Mouse (Mus musculus) layer of hippocampus, adult 2 months (tissue): Measurements from ENCODE around the gene Kalrn. TPM values are rescaled to one million over a fixed set of nuclear protein-coding genes. Genes with fewer than 3 reads are reported as not detected.

Source experiments
- DNase-seq, 2 experiments: peaks; one replicate each; pipeline ENCODE4 v3.0.0; 2022; ENCODE audit warnings: low spot score in 2 of 2
- H3K27ac ChIP-seq: fragments of 200-600 bp; 2 replicates; pipeline ENCODE4 v1.8.1; 2022
- H3K4me3 ChIP-seq: fragments of 200-600 bp; 2 replicates; pipeline ENCODE4 v1.8.1; 2022; ENCODE audit warnings: mild to moderate bottlenecking
- CTCF ChIP-seq: fragments of 200-600 bp; conservative IDR thresholded peaks from 2 replicates; pipeline ENCODE4 v1.8.1; 2022; ENCODE audit warnings: antibody characterized with exemption, mild to moderate bottlenecking, moderate library complexity
- total RNA-seq, 2 experiments: library from RNA; stranded (reverse); gene quantifications; 2 replicates each; pipeline ENCODE4 v1.2.3; 2021

The Kalrn gene
- total RNA-seq, 2 experiments from 2014 or later: 533 to 549 TPM

- peak; percentile 78 to 82 for DNase-seq
- TF ChIP-seq CTCF: no peak
- Histone ChIP-seq H3K27ac (peak overlapping the region; percentile 84), H3K4me3 (no peak overlapping the region)
Measured at GRCm38 (mm10) chr16:34388871-34389270, 184.5 kb downstream of the Kalrn start.

GRCm38 (mm10) chr16:34385065-34385464 is 188.3 kb downstream of the Kalrn start:
- no peak for DNase-seq
- TF ChIP-seq CTCF: peak; percentile 22; the same call in 1 of the 2 replicates
- Histone ChIP-seq H3K27ac (no peak overlapping the region), H3K4me3 (no peak overlapping the region)

- peak in 1 of 2 experiments; percentile 38 for DNase-seq
- Histone ChIP-seq H3K4me3 (no peak overlapping the region), H3K27ac (no peak overlapping the region)
- TF ChIP-seq CTCF: no peak
Measured at GRCm38 (mm10) chr16:34382992-34383391, 190.3 kb downstream of the Kalrn start.

GRCm38 (mm10) chr16:34376166-34376857 is 197.0 kb downstream of the Kalrn start:
- TF ChIP-seq CTCF: no peak
- Histone ChIP-seq H3K27ac (no peak overlapping the region; the same call in 1 of the 2 replicates), H3K4me3 (no peak overlapping the region)
- DNase-seq: no peak

GRCm38 (mm10) chr16:34373519-34373918 is 199.8 kb downstream of the Kalrn start:
- TF ChIP-seq CTCF: peak; percentile 60
- no peak overlapping the region for H3K27ac ChIP-seq
- H3K4me3 ChIP-seq: no peak overlapping the region
- no peak for DNase-seq

- TF ChIP-seq CTCF: no peak
- Histone ChIP-seq H3K27ac (peak overlapping the region; percentile 47; the same call in 1 of the 2 replicates), H3K4me3 (no peak overlapping the region)
- DNase-seq: peak in 1 of 2 experiments; percentile 59
Measured at GRCm38 (mm10) chr16:34372103-34372741, 201.1 kb downstream of the Kalrn start.

GRCm38 (mm10) chr16:34359206-34359605 is 214.1 kb downstream of the Kalrn start:
- Histone ChIP-seq H3K27ac (no peak overlapping the region), H3K4me3 (no peak overlapping the region)
- no peak for TF ChIP-seq CTCF
- DNase-seq: no peak

- DNase-seq: no peak
- TF ChIP-seq CTCF: no peak
- H3K4me3 ChIP-seq: no peak overlapping the region
Measured at GRCm38 (mm10) chr16:34355547-34355946, 217.8 kb downstream of the Kalrn start.

GRCm38 (mm10) chr16:34354042-34354441 is 219.3 kb downstream of the Kalrn start:
- Histone ChIP-seq H3K27ac (no peak overlapping the region), H3K4me3 (no peak overlapping the region)
- no peak for TF ChIP-seq CTCF
- DNase-seq: no peak

More at GRCm38 (mm10) chr16:34355547-34355946, 217.8 kb downstream of the Kalrn start:
- no peak overlapping the region for H3K27ac ChIP-seq

GRCm38 (mm10) chr16:34352747-34353146 is 220.6 kb downstream of the Kalrn start:
- H3K4me3 ChIP-seq: no peak overlapping the region
- no peak for TF ChIP-seq CTCF
- no peak for DNase-seq
- H3K27ac ChIP-seq: peak overlapping the region; percentile 43

GRCm38 (mm10) chr16:34351575-34352150 is 221.7 kb downstream of the Kalrn start:
- peak overlapping the region; percentile 21; the same call in 1 of the 2 replicates for H3K27ac ChIP-seq
- no peak overlapping the region for H3K4me3 ChIP-seq
- no peak for TF ChIP-seq CTCF
- DNase-seq: no peak

GRCm38 (mm10) chr16:34347574-34347973 is 225.8 kb downstream of the Kalrn start:
- Histone ChIP-seq H3K27ac (peak overlapping the region; percentile 57), H3K4me3 (no peak overlapping the region)
- TF ChIP-seq CTCF: no peak
- DNase-seq: no peak
